Mouse (Mus musculus): ENCODE data around the gene Cluap1.

Cluap1 gene

DNA sequence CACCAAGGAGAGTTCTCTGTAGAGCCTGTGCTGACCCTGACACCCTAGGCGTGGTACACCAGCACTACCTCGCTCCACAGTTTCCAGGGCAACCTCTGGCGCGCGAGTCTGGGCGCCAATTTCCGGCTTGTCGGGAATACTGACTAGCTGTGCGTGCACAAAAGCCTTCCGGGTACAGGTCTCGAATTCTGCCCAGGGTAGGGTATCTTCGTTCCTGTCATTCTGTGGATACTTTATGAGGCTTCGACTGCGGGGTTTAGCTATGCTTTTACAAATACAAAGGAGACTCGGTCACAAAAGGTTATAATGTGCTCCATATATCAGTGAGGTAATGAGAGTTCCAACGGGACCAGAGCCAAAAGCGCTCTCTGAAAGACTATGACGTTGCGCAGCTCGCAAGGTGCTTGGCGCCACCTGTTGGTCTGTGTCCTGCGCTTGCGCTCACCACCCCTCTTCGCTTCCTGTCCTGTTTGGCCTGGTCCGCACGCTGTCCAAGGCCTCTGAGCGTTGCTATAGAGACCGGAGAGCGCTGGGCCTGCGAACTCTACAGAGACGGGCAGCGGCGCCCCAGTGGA is at the start of gene Cluap1, which contains the start of gene 1700037C18Rik:
Cluap1 (plus strand) TSS at position 265 of the 575 bp plus-strand sequence.
1700037C18Rik (minus strand) TSS at position 153 of the 575 bp plus-strand sequence.
- peak; percentile 95 for DNase-seq (ENCODE audit: low read depth, low spot score)

DNA sequence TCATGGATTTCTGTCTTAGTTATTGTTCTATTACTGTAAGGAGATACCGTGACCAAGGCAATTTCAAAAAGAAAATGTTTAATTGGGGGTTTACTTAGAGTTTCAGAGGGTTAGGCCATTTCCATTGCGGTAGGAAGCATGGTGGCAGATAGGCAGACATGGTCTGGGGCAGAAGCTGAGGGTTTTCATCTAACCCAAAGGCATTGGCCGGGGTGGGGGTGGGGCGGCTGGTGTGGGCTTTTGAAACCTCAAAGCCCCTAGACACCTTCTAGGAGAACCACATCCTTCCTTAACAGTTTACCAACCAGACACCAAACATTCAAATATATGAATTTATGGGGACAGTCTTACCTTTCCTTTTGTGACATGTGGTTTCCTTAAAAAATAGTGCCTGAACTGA is 49.3 kb upstream of the Cluap1 start:
- no peak for DNase-seq (ENCODE audit: low read depth, low spot score)

DNA sequence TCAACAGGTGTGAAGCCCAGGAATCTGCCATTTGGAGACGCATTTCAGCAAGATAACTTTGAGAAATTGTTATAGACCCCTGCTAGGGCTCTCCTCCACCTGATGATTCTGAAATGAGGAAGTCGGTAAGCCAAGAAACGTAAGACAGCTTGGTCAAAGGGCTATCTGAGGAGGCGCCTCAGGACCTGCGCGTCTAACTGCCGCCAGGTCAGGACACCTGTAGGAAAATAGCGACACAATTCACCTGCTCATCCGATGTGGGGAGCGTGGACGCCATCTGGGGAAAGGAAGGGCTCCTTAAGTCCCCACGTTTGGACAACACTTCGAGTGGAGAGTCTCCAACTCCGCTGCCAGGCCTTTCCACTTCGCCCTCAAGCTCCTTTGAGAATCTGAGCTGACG is 36.8 kb upstream of the Cluap1 start:
- DNase-seq (ENCODE audit: low read depth, low spot score) = no peak

DNA sequence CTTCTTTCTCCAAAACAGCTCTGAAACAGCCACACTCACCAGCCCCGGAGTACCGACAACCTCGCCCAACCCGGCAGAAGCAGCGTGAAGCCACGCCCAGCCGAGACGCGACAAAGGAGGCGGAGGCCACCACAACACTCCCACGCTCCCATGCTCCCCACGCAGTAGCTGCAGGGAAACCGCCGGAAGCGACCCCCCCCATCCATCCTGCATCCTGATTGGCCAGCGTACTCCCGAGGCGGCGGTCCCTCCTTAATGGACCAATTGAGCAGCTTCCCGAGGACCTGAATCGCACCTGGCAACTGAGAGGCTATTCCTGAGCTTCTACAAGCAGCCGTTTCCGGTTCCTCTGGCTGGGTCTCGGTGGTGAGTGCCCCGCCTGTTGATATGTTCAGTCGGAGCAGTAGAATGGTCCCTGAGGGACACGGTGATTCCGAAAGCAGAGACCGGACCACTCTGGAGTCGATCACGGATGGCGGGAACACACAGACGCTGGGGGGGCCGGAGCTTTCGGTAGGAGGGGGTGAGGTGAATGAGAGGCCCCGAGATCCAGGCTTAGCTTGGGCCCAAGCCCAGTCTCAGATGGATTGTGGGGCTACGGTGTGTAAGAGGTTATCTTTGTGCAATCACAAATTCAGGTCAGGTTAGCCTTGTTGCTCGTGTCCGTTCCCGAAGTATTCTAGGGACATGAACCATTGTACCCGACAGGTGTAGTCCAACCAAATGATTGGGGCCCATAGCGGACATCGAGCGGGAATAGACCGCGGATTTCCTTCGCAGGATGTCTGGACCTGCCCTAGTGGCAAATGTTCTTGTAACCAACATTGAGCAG is 36.2 kb upstream of the Cluap1 start, which contains the start of gene Naa60:
Naa60 (plus strand) TSS at position 160 of the 832 bp plus-strand sequence.
- peak; percentile 97 for DNase-seq (ENCODE audit: low read depth, low spot score)

DNA sequence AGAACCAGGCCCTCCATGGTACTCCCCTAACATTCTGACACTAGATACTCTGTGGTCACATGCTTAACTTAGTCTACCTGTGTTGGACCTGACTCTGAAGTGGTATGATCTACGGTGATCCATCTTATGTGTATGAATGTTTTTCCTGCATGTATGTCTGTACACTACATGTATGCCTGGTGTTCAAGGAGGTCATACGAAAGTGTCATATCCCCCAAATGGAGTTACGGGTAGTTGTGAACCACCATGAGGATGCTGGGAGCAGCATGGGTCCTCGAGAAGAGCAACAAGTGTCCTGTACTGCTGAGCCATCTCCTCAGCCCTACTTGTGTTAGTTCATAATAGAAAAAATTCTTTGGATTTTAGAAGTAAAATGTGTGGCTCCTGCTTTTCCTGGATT is 32.3 kb upstream of the Cluap1 start:
- DNase-seq (ENCODE audit: low read depth, low spot score) = no peak

DNA sequence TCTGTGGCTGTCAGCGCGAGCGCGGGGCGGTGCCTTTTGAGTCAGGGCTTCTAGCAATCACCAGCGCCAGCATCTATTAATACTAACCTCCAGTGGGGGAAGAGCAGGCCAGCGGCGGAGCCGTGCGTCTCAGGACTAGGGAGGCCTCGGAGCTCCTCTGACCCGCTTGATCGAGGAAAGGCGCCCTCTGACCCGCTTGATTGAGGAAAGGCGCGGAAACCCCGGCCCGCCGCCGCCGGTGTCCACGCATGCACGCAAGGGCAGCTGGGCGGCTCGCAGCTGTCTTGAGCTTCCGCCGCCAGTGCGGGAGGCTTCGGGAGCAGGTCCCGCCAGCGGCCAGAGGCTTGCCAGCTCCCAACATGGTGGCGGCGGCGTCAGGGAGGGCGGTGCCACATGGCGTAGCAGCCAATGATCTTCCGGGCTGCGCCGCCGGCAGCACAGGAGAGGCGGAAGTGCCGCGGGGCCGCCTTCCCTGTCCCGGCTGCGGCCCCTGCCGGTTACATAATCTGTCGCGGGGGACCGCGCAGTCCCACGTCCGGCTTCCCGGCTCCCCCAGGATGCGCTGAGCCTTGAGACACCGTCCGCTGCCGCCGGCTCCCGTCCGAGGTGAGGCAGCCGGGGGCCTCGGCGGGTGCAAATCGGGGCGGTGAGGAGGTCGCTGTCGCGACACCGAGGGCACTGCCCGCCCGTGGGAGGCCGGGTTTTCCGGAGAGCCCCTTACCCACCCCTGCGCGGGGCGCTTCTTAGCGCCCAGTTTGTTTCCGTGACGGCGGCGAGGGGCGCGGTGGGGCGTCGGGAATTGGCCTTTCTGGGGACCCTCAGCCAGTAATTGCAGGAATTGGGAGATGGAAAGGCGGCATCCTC is 24.2 kb upstream of the Cluap1 start, which contains the start of the genes Zfp597 and Gm20695:
Zfp597 (minus strand) TSS at position 361 of the 864 bp plus-strand sequence.
Gm20695 (plus strand) TSS at position 448 of the 864 bp plus-strand sequence.
- DNase-seq (ENCODE audit: low read depth, low spot score) = peak; percentile 87

DNA sequence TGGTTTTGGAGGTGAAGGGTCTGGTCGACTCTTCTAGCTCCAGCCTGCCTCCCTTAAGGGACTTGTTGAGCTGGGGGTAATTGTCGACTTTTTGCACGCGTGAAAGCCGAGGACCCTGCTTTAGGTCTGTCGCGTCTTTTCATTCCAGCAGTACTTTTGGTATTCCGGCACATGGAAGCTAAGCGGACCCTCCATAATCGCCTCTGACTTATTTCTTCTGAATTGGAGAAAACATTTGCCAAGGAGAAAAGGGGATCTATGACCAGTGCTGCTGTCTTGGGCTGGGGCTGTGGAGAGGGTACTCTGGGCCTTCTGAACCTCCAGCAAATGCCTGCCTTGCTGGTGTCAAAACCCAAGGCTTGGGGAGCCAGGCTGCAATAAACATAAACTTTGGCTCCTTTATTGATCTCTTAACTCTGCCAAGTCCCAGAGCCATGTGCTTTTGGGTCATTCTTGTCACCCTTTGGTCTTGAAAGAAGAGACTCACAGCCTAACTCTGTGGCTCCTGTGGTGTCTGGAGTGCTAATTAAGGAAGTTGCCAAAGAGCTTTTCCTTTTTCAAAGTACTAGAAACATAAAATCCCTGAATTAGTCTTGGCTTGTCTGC is 23.4 kb upstream of the Cluap1 start:
- no peak for DNase-seq (ENCODE audit: low read depth, low spot score)

DNA sequence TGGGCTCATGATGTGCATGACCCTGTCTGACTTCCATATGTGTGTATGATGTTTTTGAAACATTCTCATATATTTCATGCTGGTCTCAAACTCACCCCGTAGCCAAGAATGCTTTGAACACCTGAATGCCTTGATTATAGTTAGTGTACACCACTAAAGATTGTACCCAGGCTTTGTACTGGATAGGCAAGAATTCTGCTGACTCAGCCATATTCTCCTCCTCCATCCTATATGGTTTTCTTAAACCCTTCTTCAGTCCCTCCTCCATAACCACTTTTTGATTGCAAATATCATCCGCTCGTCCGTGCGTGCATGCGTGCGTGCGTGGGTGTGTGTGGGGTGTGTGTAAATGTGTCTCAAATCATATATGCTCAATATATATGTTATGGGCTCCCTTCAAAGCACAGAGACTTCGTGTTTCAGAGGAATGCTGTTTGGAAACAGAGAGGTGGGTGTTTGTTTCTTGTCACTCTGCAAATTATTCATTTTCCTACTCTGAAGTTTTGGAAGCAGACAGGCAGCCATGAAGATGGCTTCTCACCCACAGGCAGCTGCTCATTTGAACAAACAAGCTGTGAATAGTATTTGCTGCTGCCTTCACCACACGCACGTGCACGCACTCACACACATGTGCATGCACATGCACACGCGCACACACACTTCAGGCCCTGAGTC is 16.8 kb upstream of the Cluap1 start:
- DNase-seq (ENCODE audit: low read depth, low spot score) = no peak

DNA sequence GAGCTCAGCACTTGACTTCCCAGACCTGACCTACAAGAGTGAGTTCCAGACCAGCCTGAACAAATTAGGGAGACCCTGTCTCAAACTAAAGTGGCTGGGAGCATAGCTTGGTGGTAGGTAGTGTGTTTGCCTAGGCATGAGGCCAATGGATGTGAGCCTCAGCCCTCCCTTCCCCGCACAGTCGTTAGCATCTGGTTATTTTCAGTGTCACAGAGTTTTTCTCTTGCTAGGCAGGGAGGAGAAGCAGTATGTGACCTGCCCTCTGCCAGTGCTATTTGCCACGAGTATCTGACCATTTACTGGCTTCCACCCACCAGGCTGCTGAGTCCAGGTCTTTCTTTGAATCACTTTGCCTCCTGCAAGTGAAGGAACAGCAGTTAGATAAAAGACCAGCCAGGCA is 14.9 kb upstream of the Cluap1 start:
- DNase-seq (ENCODE audit: low read depth, low spot score) = no peak

DNA sequence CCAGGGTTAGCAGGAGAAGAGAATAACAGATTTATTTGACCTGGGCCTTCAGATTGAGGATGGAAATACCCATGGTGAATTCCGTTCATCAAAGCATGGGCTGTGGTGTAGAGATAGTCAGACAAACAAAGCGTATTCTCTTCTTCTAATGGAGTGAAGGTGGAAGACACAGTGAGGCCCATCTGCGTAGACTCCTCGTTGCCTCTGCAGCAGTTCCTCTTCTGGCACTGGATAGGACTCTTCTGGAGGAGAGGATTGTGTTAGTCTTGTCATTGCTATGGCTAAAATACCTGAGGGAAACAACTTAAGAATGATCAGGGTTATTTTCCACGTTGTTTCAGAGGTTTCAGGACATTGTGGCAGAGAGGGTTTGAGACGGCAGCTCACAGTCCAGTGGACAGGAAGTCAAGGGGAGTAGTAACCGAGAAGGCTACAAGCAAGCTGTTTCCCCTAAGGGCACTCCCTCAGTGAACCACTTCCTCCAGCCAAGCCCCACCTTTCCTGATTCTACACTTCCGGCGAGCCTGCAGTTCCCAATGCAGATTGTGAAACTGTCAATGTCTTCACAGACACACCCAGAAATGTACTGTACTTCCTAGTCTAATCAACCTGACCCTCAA is 13.3 kb upstream of the Cluap1 start:
- peak; percentile 52 for DNase-seq (ENCODE audit: low read depth, low spot score)

DNA sequence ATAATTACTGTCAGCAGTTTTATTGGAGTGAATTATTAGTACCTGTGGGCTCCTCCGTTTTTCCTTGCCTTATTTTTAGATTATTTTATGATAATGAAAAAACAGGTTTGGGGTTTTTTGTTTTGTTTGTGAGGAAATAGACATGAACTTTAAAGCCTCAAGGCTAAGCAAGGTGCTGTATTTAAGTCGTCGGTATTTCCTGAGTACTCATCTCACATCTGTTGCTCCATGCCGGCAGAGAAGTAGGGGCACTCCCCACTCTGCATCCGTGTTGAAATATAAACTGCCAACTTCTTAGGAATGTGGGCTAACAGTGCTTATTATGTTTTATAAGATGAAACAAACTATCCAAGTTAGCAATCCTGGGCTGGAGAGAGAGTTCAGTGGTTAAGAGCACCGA is 12.6 kb upstream of the Cluap1 start:
- DNase-seq (ENCODE audit: low read depth, low spot score) = no peak

DNA sequence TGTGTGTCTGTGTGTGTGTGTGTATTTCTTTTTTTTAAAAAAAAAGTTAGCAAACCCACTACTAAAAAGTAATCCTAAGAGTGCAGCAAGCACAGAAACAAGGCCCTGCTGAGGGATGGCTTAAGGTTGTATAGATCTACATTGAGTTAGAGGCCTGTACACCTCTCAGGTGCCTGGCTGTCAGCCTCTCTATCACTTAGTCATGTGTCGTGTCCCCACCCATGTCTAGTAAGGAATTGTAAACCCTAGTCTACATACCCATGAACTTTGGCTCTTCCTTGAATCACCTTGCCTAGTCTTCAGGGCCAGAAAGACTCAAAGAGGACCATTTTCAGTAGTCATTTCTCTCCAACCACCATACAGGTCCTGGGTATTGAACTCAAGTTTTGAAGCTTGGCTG is 12.0 kb upstream of the Cluap1 start:
- no peak for DNase-seq (ENCODE audit: low read depth, low spot score)

DNA sequence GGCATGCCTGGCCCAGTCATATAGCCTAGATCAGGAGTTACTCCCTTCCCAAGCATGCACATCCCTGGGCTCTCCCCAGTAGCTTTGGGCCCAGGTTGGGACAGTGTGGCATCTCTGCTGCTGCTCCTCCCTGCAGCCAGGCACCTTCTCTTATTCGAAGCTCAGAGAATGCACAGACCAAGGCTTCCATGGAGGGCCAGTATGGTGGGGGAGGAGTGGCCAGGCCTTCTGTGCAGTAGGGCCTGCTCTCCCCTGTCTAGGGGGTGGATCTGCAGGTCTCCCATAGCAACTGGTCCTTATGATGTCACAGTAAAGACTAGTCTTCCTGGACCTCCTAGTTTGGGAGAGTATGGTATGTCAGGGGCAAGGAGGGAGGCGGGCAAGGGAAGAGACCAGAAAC is 1.1 kb upstream of the Cluap1 start:
- DNase-seq (ENCODE audit: low read depth, low spot score) = no peak

DNA sequence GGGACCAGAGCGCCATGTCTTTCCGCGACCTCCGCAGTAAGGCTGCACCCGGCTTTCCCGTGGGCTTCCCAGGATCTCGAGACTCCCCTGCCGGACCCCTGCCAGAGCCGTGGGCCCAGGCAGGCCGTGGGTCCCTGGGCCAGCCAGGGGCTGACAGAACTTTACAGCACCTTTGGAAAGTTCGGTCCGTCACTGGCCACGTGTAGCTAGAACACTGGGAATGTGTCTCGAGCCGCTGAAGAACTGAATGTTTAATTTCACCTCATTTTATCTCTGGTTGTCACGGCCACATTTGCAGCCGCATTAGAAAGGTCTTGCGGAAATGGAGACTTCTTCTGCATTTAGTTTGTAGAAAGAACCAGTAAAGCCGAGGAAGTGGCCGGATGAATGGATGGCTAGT is 517 bp downstream of the Cluap1 start:
- DNase-seq (ENCODE audit: low read depth, low spot score) = no peak

DNA sequence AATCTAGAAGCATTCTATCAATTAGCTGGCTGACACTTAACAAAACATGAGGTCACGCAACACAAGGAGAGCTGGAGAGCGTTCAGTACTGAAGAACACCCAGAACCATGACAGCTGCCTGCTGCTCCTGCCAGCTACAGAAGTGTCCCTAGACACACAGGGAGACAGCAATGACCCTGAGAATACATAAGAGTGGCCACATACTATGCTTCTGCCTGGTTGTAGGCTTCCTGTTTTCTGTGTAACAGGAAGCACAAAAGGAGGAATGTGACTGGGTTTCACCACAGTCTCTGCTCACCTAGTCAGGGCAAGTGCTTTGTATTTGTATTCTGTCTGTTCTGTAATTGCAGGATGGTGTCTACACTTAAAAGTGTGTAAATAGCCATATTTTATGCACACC is 12.2 kb downstream of the Cluap1 start:
- DNase-seq (ENCODE audit: low read depth, low spot score) = no peak

DNA sequence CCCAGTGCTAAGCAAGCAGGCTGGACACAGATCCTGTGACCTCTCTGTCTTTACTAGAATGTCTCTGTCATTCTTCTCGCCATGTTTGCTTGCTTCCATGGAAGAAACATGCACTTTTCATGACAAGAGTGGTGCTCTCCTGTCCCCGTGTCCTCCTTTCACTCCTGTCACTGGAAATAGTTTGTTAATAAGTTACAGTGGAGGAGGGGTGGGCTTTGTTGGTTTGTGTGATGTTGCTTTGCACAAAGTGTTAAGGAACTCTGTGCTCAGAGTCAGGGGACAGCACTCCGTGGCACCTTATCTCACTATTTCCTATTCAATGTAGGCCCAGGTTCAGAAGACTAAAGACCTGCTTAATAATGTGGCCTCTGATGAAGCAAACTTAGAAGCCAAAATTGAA is 14.9 kb downstream of the Cluap1 start:
- no peak for DNase-seq (ENCODE audit: low read depth, low spot score)

DNA sequence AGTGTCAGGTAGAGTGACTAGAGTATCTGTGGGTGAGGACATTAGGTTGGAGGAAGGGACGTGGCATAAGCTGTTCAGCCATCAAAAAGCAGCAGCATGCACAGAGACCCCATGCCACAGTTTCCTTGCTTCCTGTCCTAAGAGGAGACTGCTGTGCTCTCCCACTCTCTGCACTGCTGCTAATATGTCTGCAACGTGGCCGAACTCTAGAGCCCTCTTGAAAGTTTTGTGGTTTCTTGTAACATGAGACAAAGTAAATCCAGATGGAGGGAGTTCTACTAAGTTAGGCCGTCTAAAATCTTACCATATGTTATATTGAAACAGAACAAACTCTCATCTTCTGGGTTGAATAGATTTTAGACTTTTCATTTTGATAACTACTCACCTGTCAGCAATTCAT is 15.4 kb downstream of the Cluap1 start:
- no peak for DNase-seq (ENCODE audit: low read depth, low spot score)

DNA sequence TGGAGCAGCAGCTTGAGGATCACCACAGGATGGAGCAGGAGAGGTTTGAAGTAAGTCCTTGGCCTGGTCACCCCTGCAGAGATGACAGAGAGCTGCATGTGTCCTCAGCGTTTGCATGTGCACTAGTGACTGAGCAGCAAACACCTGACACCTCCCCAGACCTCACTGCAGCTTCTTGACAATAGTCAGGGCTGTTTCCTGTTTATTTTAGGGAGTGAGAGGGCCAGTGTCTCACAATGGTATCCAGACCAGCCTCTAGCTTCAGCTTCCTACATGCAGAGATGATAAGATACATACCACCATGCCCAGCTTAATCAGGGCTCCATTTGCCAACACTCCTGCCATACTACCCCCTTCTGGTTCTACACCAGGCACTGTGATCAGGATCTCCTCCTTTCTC is 20.0 kb downstream of the Cluap1 start:
- DNase-seq (ENCODE audit: low read depth, low spot score) = no peak

DNA sequence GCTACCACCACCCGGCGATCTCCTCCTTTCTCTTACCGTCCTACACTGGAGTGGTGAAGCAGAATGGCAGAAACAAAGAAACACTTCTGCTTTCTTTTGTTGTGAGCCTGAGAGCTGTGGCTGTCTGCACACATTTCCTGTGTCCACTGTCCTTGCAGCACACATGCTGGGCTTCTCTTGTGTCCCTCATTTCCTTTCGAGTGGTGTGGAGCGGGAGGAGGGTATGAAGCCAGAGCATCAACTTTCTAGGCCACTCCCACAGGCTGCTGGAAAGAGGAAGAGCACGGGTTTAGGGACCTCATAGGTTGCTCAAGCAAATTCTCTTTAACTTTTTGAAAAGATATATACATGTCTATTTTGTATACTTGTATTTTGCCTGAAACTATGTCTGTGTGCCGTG is 20.6 kb downstream of the Cluap1 start:
- DNase-seq (ENCODE audit: low read depth, low spot score) = no peak

DNA sequence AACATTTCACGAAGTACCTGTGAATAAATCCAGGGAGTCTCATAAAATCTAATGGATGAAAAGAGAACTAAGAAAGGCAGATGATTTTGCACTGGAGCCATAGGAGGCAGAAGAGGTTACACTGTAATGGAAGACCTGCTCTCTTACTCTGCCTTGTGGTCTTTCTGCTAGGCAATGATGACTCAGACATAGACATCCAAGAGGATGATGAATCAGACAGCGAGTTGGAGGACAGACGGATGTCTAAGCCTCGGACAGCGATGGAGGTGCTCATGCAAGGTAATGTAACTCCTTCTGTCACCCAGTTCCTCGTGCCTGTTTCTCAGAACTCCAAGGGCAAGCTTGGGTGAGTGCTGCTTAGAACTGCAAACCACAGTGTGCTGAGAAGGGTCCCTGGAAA is 24.9 kb downstream of the Cluap1 start:
- DNase-seq (ENCODE audit: low read depth, low spot score) = no peak

DNA sequence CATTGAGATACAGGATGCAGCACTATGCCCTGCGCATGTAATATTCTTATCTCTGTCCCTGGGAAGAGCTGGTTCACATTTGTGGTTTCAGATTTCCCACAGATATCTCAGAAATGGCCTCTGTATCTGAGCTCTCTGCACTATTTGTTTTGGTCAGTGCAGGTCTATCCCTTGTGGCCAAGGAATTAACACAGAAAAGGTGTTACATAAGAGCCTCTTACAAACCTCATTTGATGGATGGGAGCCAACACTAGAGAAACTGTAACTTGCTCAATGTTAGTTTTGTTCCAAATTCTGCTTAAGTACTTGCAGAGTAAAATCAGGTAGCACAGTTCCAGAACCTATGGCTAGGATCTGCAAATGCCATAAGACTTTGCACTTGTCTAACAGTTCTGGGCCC is 25.5 kb downstream of the Cluap1 start:
- DNase-seq (ENCODE audit: low read depth, low spot score) = no peak
